Mouse (Mus musculus) erythroblast, embryonic 14.5 days (primary cell): ENCODE measurements around the gene Hyal3.

Experiments used
- GATA1 ChIP-seq: IDR thresholded peaks from 2 replicates; pipeline ENCODE4 v1.6.1; 2012; ENCODE audit warnings: low read length, inconsistent platforms, mixed read lengths
- TAL1 ChIP-seq: IDR thresholded peaks from 3 replicates; pipeline ENCODE4 v1.6.1; 2012; ENCODE audit warnings: low read length, inconsistent platforms, mixed read lengths

DNA sequence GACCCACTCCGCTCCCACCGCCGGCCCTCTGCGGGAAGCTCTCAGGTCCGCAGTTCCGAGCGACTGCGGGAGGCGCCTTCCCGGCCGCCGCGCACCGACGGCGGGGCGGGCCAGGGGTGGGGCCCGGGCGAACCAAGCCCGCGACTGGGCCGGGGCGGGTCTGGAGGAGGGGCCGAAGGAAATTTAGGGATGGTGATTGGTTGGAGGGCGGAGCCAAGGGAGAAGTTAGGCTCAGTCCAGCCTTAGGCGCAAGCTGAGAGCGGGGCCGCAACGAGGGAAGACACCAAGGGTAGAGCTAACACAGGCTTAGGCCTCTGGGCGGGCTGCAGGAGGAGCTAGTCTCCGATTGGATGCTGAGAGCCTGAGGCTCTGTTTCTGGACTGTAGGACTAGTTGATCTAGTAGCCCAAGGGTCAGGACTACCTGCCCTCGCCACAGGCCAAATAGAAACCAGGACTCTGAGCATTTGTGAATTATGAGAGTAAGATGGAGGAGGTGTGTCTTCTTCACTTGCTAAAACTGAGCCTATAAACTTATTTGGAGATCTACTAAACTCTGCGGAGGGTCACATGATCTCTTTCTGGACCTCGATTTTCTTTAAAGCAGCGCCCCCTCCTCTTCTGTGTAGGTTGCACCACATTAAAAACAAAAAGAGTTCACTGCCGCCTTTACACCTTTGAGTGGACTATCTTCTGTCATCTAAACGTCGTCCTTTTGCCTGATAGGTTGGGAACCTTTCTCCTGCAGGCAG, 54.8 kb downstream of the Hyal3 start, which contains the start of gene Gnai2:
- no peak for TF ChIP-seq GATA1
- no peak for TF ChIP-seq TAL1
